Mouse (Mus musculus): ENCODE data around the gene Atrx. TPM values are rescaled to one million over a fixed set of nuclear protein-coding genes. Genes with fewer than 3 reads are reported as not detected.
"Not testable (repeated sequence)": the region's sequence is repeated elsewhere in the genome, so short reads cannot be mapped to it uniquely, and the experiment has no call there.

Atrx gene
- 1,000 to 10,000 TPM in 8 of 26 experiments, 100 to 1,000 TPM in 18; 248 to 1,225 (median 939) TPM for total RNA-seq (2018; cell fraction: chromatin; rRNA removed)
- 100 to 1,000 TPM in 1 of 26 experiments, 10 to 100 TPM in 25; 48.0 to 105 (median 74.5) TPM for total RNA-seq (2018; cell fraction: cytosol; rRNA removed)
- 100 to 1,000 TPM; 129 to 569 (median 323) TPM for total RNA-seq (2018; cell fraction: nucleus; rRNA removed)
- 37.2 to 43.0 TPM (median 39.2 TPM) in 3 replicates for polyA plus RNA-seq (2018)

DNA sequence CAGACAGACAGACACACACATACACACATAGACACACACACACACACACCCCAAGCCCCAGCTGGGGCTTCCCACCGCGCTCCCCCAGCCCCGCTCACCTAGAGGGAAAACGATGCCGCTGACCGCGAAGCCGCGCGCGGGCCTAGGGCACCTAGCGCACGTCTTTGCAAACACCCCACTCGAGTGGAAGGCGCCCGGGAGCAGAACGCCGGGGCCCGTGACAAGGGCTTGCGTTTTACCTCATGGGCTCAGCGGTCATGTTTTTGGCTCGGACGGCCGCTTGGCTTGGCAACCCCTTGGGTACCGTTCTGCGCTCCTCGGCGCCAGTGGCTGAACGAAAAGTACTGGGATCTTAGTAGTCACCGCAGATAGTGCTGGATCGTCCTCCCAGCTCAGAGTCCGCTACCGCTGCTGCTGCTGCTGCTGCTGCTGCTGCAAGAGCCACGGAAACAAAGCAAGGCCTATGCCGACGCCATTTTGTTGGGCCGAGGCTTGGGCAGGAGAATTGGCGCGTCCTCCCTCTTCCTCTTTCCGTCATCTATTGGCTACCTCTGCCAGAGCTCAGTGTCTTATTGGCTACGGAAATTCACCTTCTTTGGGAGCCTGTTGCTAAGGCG is at the start of gene Atrx:
Gene Atrx (minus strand): TSS at position 543 of the 617 bp plus-strand sequence.
- H3K4me3 ChIP-seq (ENCODE audit: inconsistent target), result peak within 1 kb of the TSS; percentile 58
- H3K27ac ChIP-seq, result peak within 1 kb of the TSS; percentile 77
- WGBS (ENCODE audit: missing documents), result 27% methylated on average over 37 of the region's 42 CpGs
- H3K79me2 ChIP-seq (ENCODE audit: inconsistent target), result peaks cover 44% of the 10 kb centered on the region
- H3K36me3 ChIP-seq (ENCODE audit: inconsistent target), result no peaks in the 10 kb centered on the region

DNA sequence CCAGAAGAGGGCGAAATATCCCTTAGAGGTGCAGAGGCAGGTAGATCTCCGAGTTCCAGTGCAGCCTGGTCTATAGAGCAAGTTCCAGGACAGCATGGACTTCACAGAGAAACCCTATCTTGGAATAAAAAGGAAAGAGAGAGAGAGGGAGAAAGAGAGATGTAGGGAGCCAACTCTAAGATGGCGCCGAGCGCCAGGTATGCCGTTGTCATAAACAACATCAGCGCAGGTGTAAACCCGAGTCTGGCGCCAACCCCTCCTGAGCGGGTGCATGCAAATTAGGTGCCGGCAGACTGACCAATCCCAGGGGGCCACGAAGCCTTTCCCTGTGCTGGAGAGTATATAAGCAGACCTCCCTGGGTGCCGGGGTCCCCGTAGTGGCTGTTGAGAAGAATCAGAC is 27.9 kb upstream of the Atrx start:
- not testable (repeated sequence) for H3K36me3 ChIP-seq (ENCODE audit: inconsistent target); H3K79me2 ChIP-seq (ENCODE audit: inconsistent target); H3K4me3 ChIP-seq (ENCODE audit: inconsistent target); H3K27ac ChIP-seq
- 86% methylated on average over 14 of the region's 14 CpGs for WGBS (ENCODE audit: missing documents)

DNA sequence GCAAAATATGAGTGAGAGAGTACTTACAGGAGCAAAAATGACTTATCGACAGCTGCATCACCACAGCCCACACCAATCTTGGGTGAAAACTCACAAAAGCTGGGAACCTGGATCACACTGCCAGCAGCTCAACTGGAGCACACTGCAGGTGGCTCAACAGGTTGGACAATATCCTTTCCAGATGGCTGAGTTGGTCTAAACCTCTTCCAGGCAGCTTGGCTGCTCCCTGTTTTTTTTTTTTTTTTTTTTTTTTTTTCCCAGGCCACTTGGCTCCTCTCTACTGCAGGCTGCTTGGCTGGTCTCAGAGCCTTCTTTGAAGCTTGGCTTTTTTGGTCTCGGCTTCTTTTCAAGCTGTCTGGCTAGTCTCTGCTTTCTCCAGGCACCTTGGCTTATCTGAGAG is 24.8 kb upstream of the Atrx start:
- WGBS (ENCODE audit: missing documents), result 97% methylated on average over 2 of the region's 2 CpGs
- H3K79me2 ChIP-seq (ENCODE audit: inconsistent target), result no peaks in the 10 kb centered on the region
- H3K36me3 ChIP-seq (ENCODE audit: inconsistent target), result no peaks in the 10 kb centered on the region
- H3K27ac ChIP-seq, result no peak overlapping the region
- H3K4me3 ChIP-seq (ENCODE audit: inconsistent target), result no peak overlapping the region

DNA sequence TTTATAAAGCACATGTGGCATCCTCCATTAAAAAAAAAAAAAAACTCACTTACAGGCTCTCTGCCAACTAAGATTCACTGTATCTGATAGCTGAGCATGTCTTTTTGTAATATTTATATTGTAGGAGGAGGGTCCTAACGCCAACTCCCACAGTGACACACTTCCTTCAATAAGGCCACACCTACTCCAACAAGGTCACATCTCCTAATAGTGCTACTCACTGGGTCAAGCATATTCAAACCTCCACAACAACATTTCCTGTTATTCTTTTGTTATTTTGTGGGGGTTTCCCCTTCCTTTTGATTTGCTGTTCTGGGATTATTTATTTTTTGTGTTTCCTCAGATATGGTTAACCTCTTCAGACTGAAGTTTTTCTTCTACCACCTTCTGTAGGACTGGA is 17.2 kb upstream of the Atrx start:
- Histone ChIP-seq H3K4me3 (ENCODE audit: inconsistent target) (no peak overlapping the region), H3K27ac (no peak overlapping the region), H3K36me3 (ENCODE audit: inconsistent target) (no peaks in the 10 kb centered on the region), H3K79me2 (ENCODE audit: inconsistent target) (no peaks in the 10 kb centered on the region)
- 75% methylated on average over 1 of the region's 1 CpGs for WGBS (ENCODE audit: missing documents)

DNA sequence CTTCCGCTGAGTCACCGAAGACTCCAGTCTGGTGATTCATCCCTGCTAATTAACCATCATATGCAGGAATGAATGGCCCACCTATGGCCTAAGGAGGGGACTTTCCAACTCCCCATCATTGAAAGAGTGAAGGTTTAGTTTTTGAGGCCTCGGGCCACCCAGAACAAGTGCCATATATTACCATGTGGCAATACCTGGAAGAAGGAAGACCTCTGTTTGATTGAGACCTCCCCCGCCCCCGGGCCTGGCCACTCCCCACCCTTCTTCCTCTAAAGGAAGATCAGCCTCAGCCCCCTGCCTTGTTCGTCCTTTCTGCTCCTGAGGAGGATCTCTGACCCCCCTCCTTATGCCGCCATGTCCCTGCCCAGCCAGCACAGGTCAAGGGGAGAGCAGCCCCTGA is 10.0 kb upstream of the Atrx start:
- H3K4me3 ChIP-seq (ENCODE audit: inconsistent target), result no peak overlapping the region
- WGBS (ENCODE audit: missing documents), result 87% methylated on average over 3 of the region's 7 CpGs
- no peaks in the 10 kb centered on the region for H3K36me3 ChIP-seq (ENCODE audit: inconsistent target)
- no peaks in the 10 kb centered on the region for H3K79me2 ChIP-seq (ENCODE audit: inconsistent target)
- H3K27ac ChIP-seq, result no peak overlapping the region

DNA sequence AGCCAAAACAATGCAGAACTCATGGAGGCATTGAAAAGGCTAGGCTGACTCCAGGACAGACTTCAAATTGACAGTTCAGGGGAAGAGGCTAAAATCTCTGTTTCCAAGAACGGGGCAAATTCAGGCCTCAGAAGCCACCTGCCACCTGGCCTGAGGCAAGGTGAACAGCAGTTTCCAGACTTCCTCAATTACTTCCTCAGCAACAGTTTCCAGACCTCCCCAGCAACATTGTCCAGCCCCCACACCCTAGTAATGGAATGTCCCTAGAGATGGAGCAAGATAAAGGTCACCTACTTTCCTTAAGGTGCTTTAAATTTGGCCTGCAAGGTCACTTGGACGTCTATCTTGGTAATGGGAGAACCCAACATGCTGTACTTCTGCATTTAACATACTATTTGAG is 8.5 kb upstream of the Atrx start:
- H3K36me3 ChIP-seq (ENCODE audit: inconsistent target), result no peaks in the 10 kb centered on the region
- WGBS (ENCODE audit: missing documents), result 59% methylated on average over 2 of the region's 2 CpGs
- no peaks in the 10 kb centered on the region for H3K79me2 ChIP-seq (ENCODE audit: inconsistent target)
- no peak overlapping the region for H3K4me3 ChIP-seq (ENCODE audit: inconsistent target)
- H3K27ac ChIP-seq, result no peak overlapping the region

DNA sequence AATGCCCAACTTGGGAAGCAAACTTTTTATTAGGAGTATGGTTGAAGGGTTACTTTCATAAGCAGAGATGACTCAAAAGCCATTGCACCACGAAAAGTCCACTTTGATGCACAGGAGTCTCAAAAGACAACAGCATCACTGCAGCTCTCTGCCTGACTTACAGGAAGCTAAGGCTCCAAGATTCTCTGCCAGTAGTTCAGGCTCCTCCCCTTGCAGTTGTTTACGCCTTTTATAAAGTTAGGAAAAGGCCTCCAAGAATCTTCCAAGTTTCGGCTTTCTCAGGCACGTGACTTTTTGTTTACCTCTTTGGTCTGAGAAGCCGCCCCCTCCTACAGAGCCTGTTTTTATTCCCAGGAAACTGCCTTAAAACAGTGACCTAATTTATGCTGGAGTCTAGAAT is 5.1 kb upstream of the Atrx start:
- 87% methylated on average over 5 of the region's 5 CpGs for WGBS (ENCODE audit: missing documents)
- no peaks in the 10 kb centered on the region for H3K36me3 ChIP-seq (ENCODE audit: inconsistent target)
- no peak overlapping the region for H3K4me3 ChIP-seq (ENCODE audit: inconsistent target)
- H3K27ac ChIP-seq, result no peak overlapping the region
- no peaks in the 10 kb centered on the region for H3K79me2 ChIP-seq (ENCODE audit: inconsistent target)

DNA sequence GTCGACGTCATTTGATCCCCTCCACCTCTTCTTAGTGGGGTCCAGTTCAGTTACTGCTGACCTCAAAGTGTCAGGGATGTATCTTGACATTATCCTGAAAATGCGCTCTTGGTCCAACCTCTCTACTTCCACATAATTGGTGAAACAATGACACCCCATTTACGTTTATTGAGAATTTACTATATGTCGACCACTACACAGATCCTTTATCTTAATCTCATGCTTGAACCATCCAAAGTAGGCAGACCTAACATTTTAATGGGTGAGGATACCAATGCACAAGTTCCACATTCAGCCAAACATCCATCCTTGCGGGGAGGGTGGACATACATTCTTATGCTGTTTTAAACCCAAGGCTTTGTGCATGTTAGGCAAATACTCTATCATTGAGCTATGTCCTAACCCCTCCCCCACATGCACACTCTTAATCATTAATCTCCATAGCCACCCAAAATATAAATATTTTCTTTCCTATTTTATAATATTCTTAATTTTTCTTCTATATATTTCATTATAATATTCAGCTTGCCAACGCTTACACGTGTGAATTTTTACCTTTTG is 355 bp upstream of the Atrx start:
- peaks cover 38% of the 10 kb centered on the region for H3K79me2 ChIP-seq (ENCODE audit: inconsistent target)
- peak overlapping the region; percentile 45 for H3K4me3 ChIP-seq (ENCODE audit: inconsistent target)
- no peak overlapping the region for H3K27ac ChIP-seq
- H3K36me3 ChIP-seq (ENCODE audit: inconsistent target), result no peaks in the 10 kb centered on the region
- 46% methylated on average over 8 of the region's 8 CpGs for WGBS (ENCODE audit: missing documents)

DNA sequence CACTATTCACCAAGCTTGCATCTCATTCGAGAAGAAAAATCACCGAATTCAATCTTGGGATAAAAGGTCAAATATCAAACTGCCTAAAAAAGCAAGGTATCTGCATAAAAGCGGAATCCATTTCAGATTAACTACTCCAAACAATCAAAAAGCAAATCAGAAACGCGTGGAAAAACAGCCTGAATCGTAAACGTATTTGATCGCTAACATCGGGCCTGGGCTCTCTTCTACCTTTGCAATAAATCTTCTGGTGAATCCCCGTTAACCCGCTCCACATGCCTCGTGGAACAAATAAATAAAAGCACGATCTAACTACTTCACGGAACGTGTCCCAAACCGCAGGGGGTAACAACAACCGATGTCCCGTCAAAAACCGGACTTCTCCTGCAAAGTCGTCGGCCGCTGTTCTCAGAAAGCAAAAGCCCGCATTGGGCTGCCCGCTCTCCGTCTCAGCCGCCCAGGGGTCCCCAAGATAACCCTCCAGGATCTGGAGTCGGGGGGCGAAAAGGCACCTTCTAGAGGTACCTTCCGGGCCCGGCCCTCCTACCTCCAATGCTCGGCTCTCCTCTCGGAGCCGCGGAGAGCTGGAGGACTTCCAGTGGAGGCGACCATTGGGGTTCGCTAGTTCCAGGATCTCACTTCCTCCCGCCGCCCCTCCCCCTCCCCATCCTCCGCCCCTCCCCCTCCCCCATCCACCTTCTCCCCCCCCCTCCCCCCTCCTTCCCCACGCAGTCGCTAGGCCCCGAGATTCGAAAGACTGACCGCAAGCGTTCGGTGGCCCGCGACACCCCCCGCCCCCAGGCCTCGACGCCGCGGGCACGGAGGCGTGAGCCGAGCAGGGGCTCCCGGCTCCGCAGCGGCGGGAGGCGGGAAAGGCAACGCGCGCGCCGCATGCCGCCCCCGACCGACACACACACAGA is 1.0 kb downstream of the Atrx start:
- Histone ChIP-seq H3K36me3 (ENCODE audit: inconsistent target) (no peaks in the 10 kb centered on the region), H3K79me2 (ENCODE audit: inconsistent target) (peaks cover 52% of the 10 kb centered on the region), H3K27ac (peak overlapping the region; percentile 77), H3K4me3 (ENCODE audit: inconsistent target) (peak overlapping the region; percentile 58)
- 19% methylated on average over 37 of the region's 69 CpGs for WGBS (ENCODE audit: missing documents)

DNA sequence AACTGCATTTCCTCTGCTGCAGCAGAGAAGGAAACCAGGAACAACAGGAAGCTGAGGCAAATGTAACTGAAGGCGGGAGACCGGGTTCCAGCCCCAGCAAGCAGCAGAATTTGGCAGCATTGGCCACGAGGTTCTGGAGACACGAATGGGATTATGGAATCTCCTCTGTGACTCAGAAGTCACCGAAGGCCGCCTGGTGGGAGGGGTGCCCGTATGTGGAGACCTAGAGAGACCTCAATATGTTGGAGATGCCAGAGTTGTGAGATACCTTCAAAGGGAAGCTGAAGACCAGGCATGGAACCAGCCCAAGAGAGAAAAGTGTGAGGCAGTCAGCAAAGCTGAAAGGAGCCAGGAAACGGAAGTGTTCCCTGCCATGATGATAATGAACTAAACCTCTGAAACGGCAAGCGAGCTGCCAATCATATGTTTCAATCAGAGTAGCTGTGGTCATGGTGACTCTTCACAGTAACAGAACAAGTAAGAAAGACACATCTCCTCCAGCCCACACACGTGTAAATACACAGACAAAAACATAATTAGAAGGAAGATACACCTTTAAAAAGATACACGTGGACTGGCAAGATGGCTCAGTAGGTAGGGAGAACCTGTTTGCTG is 3.0 kb downstream of the Atrx start:
- Histone ChIP-seq H3K79me2 (ENCODE audit: inconsistent target) (peaks cover 71% of the 10 kb centered on the region), H3K27ac (peak overlapping the region; percentile 30), H3K36me3 (ENCODE audit: inconsistent target) (no peaks in the 10 kb centered on the region), H3K4me3 (ENCODE audit: inconsistent target) (no peak overlapping the region)
- 33% methylated on average over 12 of the region's 12 CpGs for WGBS (ENCODE audit: missing documents)

DNA sequence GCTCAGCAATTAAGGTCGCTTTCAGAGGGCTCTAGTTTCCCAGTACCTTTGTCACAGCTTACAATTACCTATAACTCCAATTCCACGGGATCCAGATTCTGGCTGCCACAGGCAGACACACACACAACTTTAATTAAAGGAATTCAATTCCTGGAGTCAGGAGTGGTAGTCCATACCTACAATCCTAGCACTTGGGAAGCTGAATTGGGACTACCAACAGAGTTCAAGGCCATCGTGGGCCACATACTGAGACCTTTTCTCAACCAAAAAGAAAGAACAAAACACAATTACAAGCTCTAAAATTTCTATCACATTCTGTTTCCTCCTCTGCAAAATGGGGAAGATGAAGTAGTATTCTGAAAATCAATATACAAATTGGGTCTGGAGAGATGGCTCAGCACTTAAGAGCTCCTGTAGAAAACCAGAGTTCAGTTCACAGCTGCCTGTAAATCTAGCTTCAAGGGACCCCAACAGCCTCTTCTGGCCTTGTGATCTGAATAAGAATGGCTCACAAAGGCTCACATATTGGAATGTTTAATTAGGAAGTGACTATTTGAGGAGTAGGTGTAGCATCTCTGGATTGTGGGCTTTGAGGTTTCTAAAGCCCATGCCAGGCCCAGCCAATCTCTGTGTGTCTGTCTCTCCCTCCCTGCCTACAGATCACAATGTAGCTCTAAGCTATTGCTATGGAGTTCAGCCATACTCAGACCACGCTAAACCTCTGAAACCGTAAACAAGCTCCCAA is 4.7 kb downstream of the Atrx start:
- H3K4me3 ChIP-seq (ENCODE audit: inconsistent target), result no peak overlapping the region
- H3K79me2 ChIP-seq (ENCODE audit: inconsistent target), result peaks cover 89% of the 10 kb centered on the region
- WGBS (ENCODE audit: missing documents), result 90% methylated on average over 5 of the region's 5 CpGs
- no peak overlapping the region for H3K27ac ChIP-seq
- no peaks in the 10 kb centered on the region for H3K36me3 ChIP-seq (ENCODE audit: inconsistent target)

DNA sequence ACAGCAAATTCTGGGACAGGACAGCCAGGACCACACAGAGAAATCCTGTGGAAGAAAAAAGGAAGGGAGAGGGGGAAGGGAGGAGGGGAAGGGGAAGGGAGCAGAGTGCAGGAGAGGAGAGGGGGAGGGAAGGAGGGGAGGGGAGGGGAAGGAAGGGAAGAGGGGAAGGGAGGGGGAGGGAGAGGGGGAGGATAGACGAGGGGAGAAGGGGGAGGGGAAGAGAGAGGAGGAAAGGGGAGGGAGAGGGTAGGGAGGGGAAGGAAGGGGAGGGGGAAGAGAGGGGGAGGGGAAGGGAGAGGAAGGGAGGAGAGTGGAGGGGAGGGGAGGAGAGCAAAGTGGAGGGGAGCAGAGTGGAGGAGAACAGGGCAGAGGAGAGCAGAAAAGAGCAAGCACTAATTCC is 5.3 kb downstream of the Atrx start:
- Histone ChIP-seq H3K36me3 (ENCODE audit: inconsistent target) (no peaks in the 10 kb centered on the region), H3K79me2 (ENCODE audit: inconsistent target) (peaks cover 95% of the 10 kb centered on the region), H3K27ac (no peak overlapping the region), H3K4me3 (ENCODE audit: inconsistent target) (no peak overlapping the region)
- WGBS (ENCODE audit: missing documents), result no CpG with 5 or more reads among the region's 1 CpGs

DNA sequence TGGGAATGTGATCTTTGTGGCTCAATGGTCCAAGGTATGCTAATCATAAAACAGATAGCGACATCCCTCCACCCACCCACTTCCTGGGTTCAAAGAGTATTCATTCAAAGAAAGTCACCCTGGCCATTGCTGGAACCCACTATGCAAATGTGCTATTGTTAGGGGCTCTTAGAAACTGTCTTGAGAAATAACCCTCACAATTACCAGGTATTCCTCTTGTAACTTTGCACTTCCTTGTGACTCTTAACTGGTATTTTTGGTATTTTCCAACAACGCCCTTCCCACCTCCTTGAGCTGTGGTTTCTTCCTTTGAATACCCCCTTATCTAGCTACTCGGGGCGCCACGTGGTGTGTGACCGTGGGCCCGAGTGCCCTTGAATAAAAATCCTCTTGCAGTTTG is 6.2 kb downstream of the Atrx start:
- not testable (repeated sequence) for H3K4me3 ChIP-seq (ENCODE audit: inconsistent target); H3K36me3 ChIP-seq (ENCODE audit: inconsistent target); H3K27ac ChIP-seq
- peaks cover 100% of the 10 kb centered on the region for H3K79me2 ChIP-seq (ENCODE audit: inconsistent target)
- WGBS (ENCODE audit: missing documents), result 94% methylated on average over 6 of the region's 7 CpGs

DNA sequence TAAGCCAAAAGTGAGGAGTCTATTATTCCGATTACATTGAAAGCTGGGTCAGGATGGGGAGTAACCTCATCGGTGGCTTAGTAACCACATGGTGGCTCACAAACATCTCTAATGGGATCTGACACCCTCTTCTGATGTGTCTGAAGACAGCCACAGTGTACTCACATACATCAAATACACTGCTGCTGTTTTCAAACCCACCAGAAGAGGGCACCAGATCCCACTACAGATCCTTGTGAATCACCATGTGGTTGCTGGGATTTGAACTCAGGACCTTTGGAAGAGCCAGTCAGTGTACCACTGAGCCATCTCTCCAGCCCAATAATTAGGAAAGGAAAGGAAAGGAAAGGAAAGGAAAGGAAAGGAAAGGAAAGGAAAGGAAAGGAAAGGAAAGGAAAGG is 7.8 kb downstream of the Atrx start:
- Histone ChIP-seq H3K36me3 (ENCODE audit: inconsistent target) (no peaks in the 10 kb centered on the region), H3K79me2 (ENCODE audit: inconsistent target) (peaks cover 100% of the 10 kb centered on the region), H3K4me3 (ENCODE audit: inconsistent target) (no peak overlapping the region), H3K27ac (no peak overlapping the region)
- 85% methylated on average over 2 of the region's 2 CpGs for WGBS (ENCODE audit: missing documents)

All from macrophage (primary cell).